Comparison of ENCODE assay signal across 18 mouse cellular contexts in genomic region chr12:4295281-4295680, GRCm38 (mm10).
"Had no signal": no experiment of that assay in that cellular context is flagged by ENCODE, and none has a peak within 500 bp of the region (broad histone marks: within the 10 kb centered on the region; RNA-seq: fewer than 3 reads in every experiment).

No protein-coding gene starts in this region.

- H3K27ac ChIP-seq: midbrain, embryonic 10.5 days; midbrain, embryonic 12.5 days; neural tube, embryonic 13.5 days; neural tube, embryonic 15.5 days had no signal

- H3K9ac ChIP-seq: lung, embryonic 14.5 days; midbrain, embryonic 12.5 days; neural tube, embryonic 13.5 days; neural tube, embryonic 15.5 days had no signal

- H3K4me1 ChIP-seq: midbrain, embryonic 10.5 days; midbrain, embryonic 12.5 days; neural tube, embryonic 13.5 days; neural tube, embryonic 15.5 days had no signal

- DNase-seq: lung, embryonic 14.5 days; lung, postnatal 10 days; lung, postnatal 4 days; midbrain, embryonic 14.5 days; retina, postnatal 1 day; right cerebral cortex, adult 18-20 months; right cerebral cortex, postnatal 25 days; right cerebral cortex, postnatal 4 days; spleen, adult 18-20 months; thymus, adult 18-20 months; thymus, postnatal 14 days; thymus, postnatal 36 days had no signal

- H3K9me3 ChIP-seq: midbrain, embryonic 10.5 days; midbrain, embryonic 12.5 days; neural tube, embryonic 13.5 days; neural tube, embryonic 15.5 days had no signal

- ATAC-seq: midbrain, embryonic 16.5 days had no signal

- H3K4me3 ChIP-seq: midbrain, embryonic 10.5 days; midbrain, embryonic 12.5 days; myocyte; neural tube, embryonic 13.5 days; neural tube, embryonic 15.5 days had no signal
